Mouse (Mus musculus): ENCODE measurements around the gene Olfr635.

GRCm38 (mm10) chr7:104018953-104019352, 48.0 kb downstream of the Olfr635 start:
- TF ChIP-seq CTCF (IDR thresholded peaks at IDR 0.05; ENCODE audit: low read depth), result no peak
- TF ChIP-seq EP300 (IDR thresholded peaks at IDR 0.05; ENCODE audit: low read depth), result no peak
